Mouse (Mus musculus) spleen, adult 2 months (tissue): ENCODE results near the gene Xpa.

Experiments
- CTCF ChIP-seq: fragments of 200-500 bp; IDR thresholded peaks from 2 replicates; pipeline ENCODE4 v1.5.1; 2011; ENCODE audit warnings: mild to moderate bottlenecking, inconsistent platforms; ENCODE audit not compliant: insufficient read depth, insufficient read length, insufficient replicate concordance; ENCODE audit errors: extremely low read depth
- POLR2A ChIP-seq: fragments of 200-500 bp; IDR thresholded peaks from 2 replicates; pipeline ENCODE4 v1.6.1; 2011; ENCODE audit warnings: low read depth, low read length, inconsistent platforms

DNA sequence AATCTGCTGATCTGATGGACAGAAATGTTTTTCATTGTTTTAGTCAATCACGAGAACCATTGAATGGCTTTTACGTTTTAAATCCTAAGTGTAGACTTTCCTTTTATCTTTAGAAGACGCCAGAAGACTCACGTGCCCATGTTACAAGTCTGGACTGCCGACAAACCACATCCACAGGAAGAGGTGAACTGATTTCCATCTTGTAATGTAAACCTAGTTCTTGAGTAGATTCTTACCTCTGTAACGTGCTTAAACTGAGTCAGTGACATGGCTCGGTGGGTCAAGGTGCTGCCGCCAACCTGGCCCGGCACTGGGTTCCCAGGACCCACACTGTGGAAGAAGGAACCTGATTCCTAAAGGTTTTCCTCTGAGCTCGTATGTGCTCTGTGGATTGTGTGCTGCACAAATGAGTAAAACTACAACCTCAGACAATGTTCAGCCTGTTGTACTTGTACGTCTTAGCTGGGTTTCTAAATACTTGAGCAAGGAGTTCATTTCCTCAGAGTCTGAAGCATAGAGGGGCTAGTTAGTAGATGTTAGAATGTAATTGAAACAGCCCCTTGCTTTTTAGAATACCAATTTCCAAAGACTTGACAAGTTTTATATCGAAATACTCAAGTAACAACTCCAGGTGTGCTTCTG lies 44.1 kb downstream of the Xpa start:
- TF ChIP-seq CTCF = no peak
- no peak for TF ChIP-seq POLR2A
